Mouse (Mus musculus) inflammation-experienced regulatory T-cells, adult 16 weeks (primary cell): ENCODE measurements around the gene Pcp2. TPM values are rescaled to one million over a fixed set of nuclear protein-coding genes. Genes with fewer than 3 reads are reported as not detected.

Experiments
- polyA plus RNA-seq: library from polyadenylated mRNA; unstranded; fragments of 100-300 nt; shearing (Covaris generic); gene quantifications from one replicate; pipeline ENCODE4 v1.2.1, GENCODE M21; 2017

Pcp2 gene
- polyA plus RNA-seq, result not detected

GRCm38 (mm10) chr8:3625445-3625844 is at the start of gene Pcp2:
Pcp2 (minus strand) TSS chr8:3625545.

GRCm38 (mm10) chr8:3671980-3672491 is 46.7 kb upstream of the Pcp2 start, which contains the start of gene Fcor:
Fcor (minus strand) TSS chr8:3672362.

GRCm38 (mm10) chr8:3665507-3665906 is 40.2 kb upstream of the Pcp2 start, which contains the start of gene Mcemp1:
Mcemp1 (plus strand) TSS chr8:3665754.

GRCm38 (mm10) chr8:3655526-3655925 is 30.2 kb upstream of the Pcp2 start, which contains the start of gene Retn:
Retn (plus strand) TSS chr8:3655770.

GRCm38 (mm10) chr8:3630647-3631477 is 5.5 kb upstream of the Pcp2 start, which contains the start of gene Stxbp2:
Stxbp2 (plus strand) TSS chr8:3630955.

GRCm38 (mm10) chr8:3621199-3621970 is 4.0 kb downstream of the Pcp2 start, which contains the start of the genes Xab2 and Pet100:
Xab2 (minus strand) TSS chr8:3621316.
Pet100 (plus strand) TSS chr8:3621548.

GRCm38 (mm10) chr8:3586993-3587390 is 38.4 kb downstream of the Pcp2 start, which contains the start of gene Camsap3:
Camsap3 (plus strand) TSS chr8:3587293.

Other genes starting within 250 kb of the Pcp2 start
- 60.8 TPM for gene Arhgef18, start 232.5 kb downstream of the Pcp2 start, polyA plus RNA-seq
- gene Pex11g, start 157.9 kb downstream of the Pcp2 start, polyA plus RNA-seq, result 6.0 TPM
- gene Tex45, start 154.7 kb downstream of the Pcp2 start, polyA plus RNA-seq, result not detected
- gene Zfp358, start 132.4 kb downstream of the Pcp2 start, polyA plus RNA-seq, result 4.7 TPM
- gene Mcoln1, start 125.1 kb downstream of the Pcp2 start, polyA plus RNA-seq, result 44.5 TPM
- 64.1 TPM for gene Pnpla6, start 110.2 kb downstream of the Pcp2 start, polyA plus RNA-seq
- gene C330021F23Rik, start 57.6 kb downstream of the Pcp2 start, polyA plus RNA-seq, result not detected
- 0.13 TPM for gene Camsap3, start 38.3 kb downstream of the Pcp2 start, polyA plus RNA-seq
- 137 TPM for gene Xab2, start 4.2 kb downstream of the Pcp2 start, polyA plus RNA-seq
- 127 TPM for gene Pet100, start 4.0 kb downstream of the Pcp2 start, polyA plus RNA-seq
- 231 TPM for gene Stxbp2, start 5.4 kb upstream of the Pcp2 start, polyA plus RNA-seq
- not detected for gene Retn, start 30.2 kb upstream of the Pcp2 start, polyA plus RNA-seq
- gene Mcemp1, start 40.2 kb upstream of the Pcp2 start, polyA plus RNA-seq, result not detected
- not detected for gene Fcor, start 46.8 kb upstream of the Pcp2 start, polyA plus RNA-seq
- 40.6 TPM for gene Trappc5, start 50.8 kb upstream of the Pcp2 start, polyA plus RNA-seq
- gene Fcer2a, start 68.6 kb upstream of the Pcp2 start, polyA plus RNA-seq, result 3.1 TPM
- not detected for gene Clec4g, start 95.1 kb upstream of the Pcp2 start, polyA plus RNA-seq
- gene Cd209a, start 123.4 kb upstream of the Pcp2 start, polyA plus RNA-seq, result 0.46 TPM
- gene Cd209e, start 228.8 kb upstream of the Pcp2 start, polyA plus RNA-seq, result not detected